ENCODE assay signal across 22 mouse cellular contexts in the genomic region with DNA sequence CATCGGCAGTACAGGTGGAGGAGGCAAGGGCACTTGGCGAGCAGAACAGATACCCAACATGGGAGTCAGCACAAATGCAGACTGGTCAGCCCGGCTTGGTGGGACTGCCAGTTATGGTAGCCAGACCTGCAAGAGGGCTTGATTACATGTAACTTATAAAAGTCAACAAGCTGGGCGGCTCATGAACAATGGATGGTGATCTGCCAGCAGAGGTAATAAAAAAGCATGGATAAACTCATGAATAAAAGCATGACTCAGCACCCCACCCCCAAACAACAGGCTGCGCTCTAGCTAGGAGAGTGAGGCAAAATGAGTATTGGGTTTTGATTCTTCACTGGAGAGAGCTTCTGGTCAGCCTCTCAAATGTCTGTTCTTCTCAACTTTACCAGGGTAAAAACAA. TPM values are rescaled to one million over a fixed set of nuclear protein-coding genes. Genes with fewer than 3 reads are reported as not detected.
DNase-seq lines count a peak whose midpoint lies in the region; ATAC-seq and TF ChIP-seq lines count a peak whose summit lies in the region.
"Had no signal": no experiment of that assay in that cellular context is flagged by ENCODE, and none has a peak within 500 bp of the region (broad histone marks: within the 10 kb centered on the region; RNA-seq: fewer than 3 reads in every experiment).

No protein-coding gene starts in this region.

- H3K4me3 ChIP-seq in heart, embryonic 13.5 days: no peak overlapping the region
- no peak overlapping the region for H3K4me3 ChIP-seq in heart, embryonic 10.5 days
- H3K4me3 ChIP-seq in liver, embryonic 12.5 days: no peak overlapping the region
- H3K4me3 ChIP-seq in liver, embryonic 11.5 days (ENCODE audit: low read depth, low read length): no peak overlapping the region
- no peak overlapping the region for H3K4me3 ChIP-seq in ES-E14 (ENCODE audit: insufficient read depth in 1 of 2, low read depth in 1 of 2, low read length in 2 of 2, poor library complexity in 1 of 2, severe bottlenecking in 1 of 2)
- no peak overlapping the region for H3K4me3 ChIP-seq in myocyte
- H3K4me3 ChIP-seq: heart, adult 2 months; liver, embryonic 13.5 days; megakaryocyte, embryonic 14.5 days; neural tube, embryonic 15.5 days had no signal

- TF ChIP-seq POLR2A in myocyte (IDR thresholded peaks at IDR 0.05; ENCODE audit: insufficient read length, low read depth): no peak

- H3K27me3 ChIP-seq in heart, embryonic 13.5 days (replicated peaks): no peaks in the 10 kb centered on the region
- H3K27me3 ChIP-seq in heart, embryonic 10.5 days (ENCODE audit: insufficient read depth, poor library complexity, severe bottlenecking): no peaks in the 10 kb centered on the region
- no peaks in the 10 kb centered on the region for H3K27me3 ChIP-seq in liver, embryonic 12.5 days (replicated peaks)
- H3K27me3 ChIP-seq in liver, embryonic 11.5 days (replicated peaks; ENCODE audit: control insufficient read depth, insufficient read depth, low read length): no peaks in the 10 kb centered on the region
- no peaks in the 10 kb centered on the region for H3K27me3 ChIP-seq in myocyte (ENCODE audit: control insufficient read depth, insufficient read depth, insufficient read length)
- H3K27me3 ChIP-seq: liver, embryonic 13.5 days; neural tube, embryonic 15.5 days; Patski had no signal

- H3K4me1 ChIP-seq in heart, embryonic 13.5 days: peaks cover 73% of the 10 kb centered on the region
- peaks cover 55% of the 10 kb centered on the region for H3K4me1 ChIP-seq in heart, embryonic 10.5 days
- peaks cover 76% of the 10 kb centered on the region for H3K4me1 ChIP-seq in liver, embryonic 12.5 days
- H3K4me1 ChIP-seq in liver, embryonic 11.5 days (replicated peaks; ENCODE audit: control insufficient read depth, insufficient read depth, low read length): peaks cover 23% of the 10 kb centered on the region
- H3K4me1 ChIP-seq in ES-E14 (ENCODE audit: control insufficient read depth in 2 of 2, insufficient read depth in 2 of 2, low read length in 2 of 2, poor library complexity in 1 of 2): peaks cover 10 to 15% of the 10 kb centered on the region in 2 experiments

- no peak for DNase-seq in heart, embryonic 10.5 days (ENCODE audit: low spot score)
- DNase-seq in liver, embryonic 11.5 days (ENCODE audit: low spot score): no peak
- no peak for DNase-seq in ES-E14 (ENCODE audit: low read depth, low spot score)
- DNase-seq in right cerebral cortex, adult 2 months (ENCODE audit: low spot score in 2 of 2): no peak
- DNase-seq in left cerebral cortex, postnatal 36 days (ENCODE audit: low spot score in 2 of 2): no peak
- DNase-seq: B cell, adult 2 months; cerebellum, adult 18-20 months; gastrocnemius, postnatal 10 days; heart, adult 2 months; heart, postnatal 36 days; kidney, adult 8-10 months; liver, embryonic 13.5 days; midbrain, embryonic 14.5 days; right cerebral cortex, postnatal 14 days; thymus, postnatal 14 days had no signal

- in situ Hi-C loops in ES-E14 (cut with MboI; ENCODE audit: low sequenced_read_pairs in 2 of 2, unreplicated experiment in 2 of 2): no loop called here

- H3K9me3 ChIP-seq in heart, embryonic 13.5 days: no peaks in the 10 kb centered on the region
- no peaks in the 10 kb centered on the region for H3K9me3 ChIP-seq in heart, embryonic 10.5 days
- no peaks in the 10 kb centered on the region for H3K9me3 ChIP-seq in liver, embryonic 12.5 days (replicated peaks)
- no peaks in the 10 kb centered on the region for H3K9me3 ChIP-seq in liver, embryonic 11.5 days (ENCODE audit: control insufficient read depth, low read length)
- no peaks in the 10 kb centered on the region for H3K9me3 ChIP-seq in ES-E14 (ENCODE audit: control insufficient read depth, insufficient read depth, low read depth, low read length)
- H3K9me3 ChIP-seq: liver, embryonic 13.5 days; megakaryocyte, embryonic 14.5 days; neural tube, embryonic 15.5 days had no signal

- H3K4me2 ChIP-seq in heart, embryonic 13.5 days: no peak overlapping the region
- no peak overlapping the region for H3K4me2 ChIP-seq in liver, embryonic 12.5 days
- H3K4me2 ChIP-seq in liver, embryonic 11.5 days: no peak overlapping the region
- H3K4me2 ChIP-seq in myocyte (ENCODE audit: low read depth): peak overlapping the region; percentile 42
- H3K4me2 ChIP-seq: liver, embryonic 13.5 days; neural tube, embryonic 15.5 days had no signal

- H3K79me2 ChIP-seq in myocyte (ENCODE audit: control insufficient read depth, insufficient read depth): peaks cover 18% of the 10 kb centered on the region

- H3K9ac ChIP-seq in heart, embryonic 13.5 days: 0 out of 2 replicates have a peak overlapping the region, but pooled peaks have one; percentile 0
- H3K9ac ChIP-seq in liver, embryonic 12.5 days: 0 out of 2 replicates have a peak overlapping the region, but pooled peaks have one; percentile 18
- no peak overlapping the region for H3K9ac ChIP-seq in liver, embryonic 11.5 days (ENCODE audit: low read depth, low read length)
- H3K9ac ChIP-seq in ES-E14 (ENCODE audit: insufficient read depth, low read depth, low read length, poor library complexity, severe bottlenecking): no peak overlapping the region
- H3K9ac ChIP-seq: liver, embryonic 13.5 days; neural tube, embryonic 15.5 days had no signal

- H3ac ChIP-seq in myocyte (ENCODE audit: control insufficient read depth, insufficient read length): no peak overlapping the region

- intact Hi-C loops in left cerebral cortex, postnatal 36 days (cut with DNase I): no loop called here

- no peak for ATAC-seq in heart, embryonic 13.5 days (ENCODE audit: extremely low read depth, insufficient number of reproducible peaks, low FRiP score, low TSS enrichment)
- ATAC-seq in liver, embryonic 12.5 days: no peak
- no peak for ATAC-seq in liver, embryonic 11.5 days (replicated peaks; ENCODE audit: low FRiP score)
- ATAC-seq: hindbrain, embryonic 16.5 days; Patski had no signal

- WGBS in heart, embryonic 13.5 days: 78% methylated on average over 5 of the region's 5 CpGs
- whole genome bisulfite sequencing in heart, embryonic 10.5 days: 83% methylated on average over 5 of the region's 5 CpGs
- WGBS in liver, embryonic 12.5 days (ENCODE audit: insufficient replicate concordance): 80% methylated on average over 5 of the region's 5 CpGs
- 88% methylated on average over 5 of the region's 5 CpGs for WGBS in liver, embryonic 11.5 days

- peaks cover 38% of the 10 kb centered on the region for H3K36me3 ChIP-seq in heart, embryonic 13.5 days
- H3K36me3 ChIP-seq in heart, embryonic 10.5 days: peaks cover 29% of the 10 kb centered on the region
- peaks cover 62% of the 10 kb centered on the region for H3K36me3 ChIP-seq in liver, embryonic 12.5 days
- H3K36me3 ChIP-seq in liver, embryonic 11.5 days (ENCODE audit: control insufficient read depth, insufficient read depth, low read length): peaks cover 7% of the 10 kb centered on the region; the same call in 1 of the 2 replicates
- H3K36me3 ChIP-seq in ES-E14 (ENCODE audit: control insufficient read depth, insufficient read depth, low read length, poor library complexity, severe bottlenecking) (peaks cover 7% of the 10 kb centered on the region; the same call in 1 of the 2 replicates), myocyte (ENCODE audit: control insufficient read depth, insufficient read depth) (no peaks in the 10 kb centered on the region)
- H3K36me3 ChIP-seq: neural tube, embryonic 15.5 days had no signal

- H3K27ac ChIP-seq in heart, embryonic 13.5 days (replicated peaks): no peak overlapping the region
- no peak overlapping the region for H3K27ac ChIP-seq in heart, embryonic 10.5 days
- no peak overlapping the region for H3K27ac ChIP-seq in liver, embryonic 12.5 days
- no peak overlapping the region for H3K27ac ChIP-seq in liver, embryonic 11.5 days (ENCODE audit: low read depth, low read length)
- H3K27ac ChIP-seq in ES-E14 (ENCODE audit: insufficient read depth, low read depth, low read length, poor library complexity, severe bottlenecking): no peak overlapping the region
- H3K27ac ChIP-seq: heart, adult 2 months; liver, embryonic 13.5 days; neural tube, embryonic 15.5 days had no signal

TF ChIP-seq in ES-E14, 5 proteins besides CTCF, POLR2A, EP300 and RAD21:
- TF ChIP-seq ZC3H11A (IDR thresholded peaks at IDR 0.05; ENCODE audit: borderline replicate concordance, low read depth, low read length) (no peak), MAFK (IDR thresholded peaks at IDR 0.05; ENCODE audit: insufficient read depth, low read depth, low read length) (peak; percentile 72)

TF ChIP-seq in myocyte, 11 proteins besides CTCF, POLR2A, EP300 and RAD21:
- TF ChIP-seq SRF (IDR thresholded peaks at IDR 0.05; ENCODE audit: control insufficient read depth, insufficient read length, low read depth): no peak
- no peak for TF ChIP-seq MYOD1 (IDR thresholded peaks at IDR 0.05; ENCODE audit: control insufficient read depth in 1 of 3, insufficient read length in 2 of 3, low read depth in 2 of 3)
- no peak for TF ChIP-seq MAX (IDR thresholded peaks at IDR 0.05; ENCODE audit: low read depth)
- no peak for TF ChIP-seq REST (IDR thresholded peaks at IDR 0.05; ENCODE audit: insufficient read depth, insufficient read length)
- TF ChIP-seq TCF3 (IDR thresholded peaks at IDR 0.05; ENCODE audit: insufficient read length, low read depth): no peak
- TF ChIP-seq E2F4 (IDR thresholded peaks at IDR 0.05; ENCODE audit: insufficient read depth): no peak
- TF ChIP-seq POLR2AphosphoS2 (IDR thresholded peaks at IDR 0.05; ENCODE audit: insufficient read length, low read depth): no peak
- TF ChIP-seq CEBPB (IDR thresholded peaks at IDR 0.05; ENCODE audit: insufficient read depth, poor library complexity, severe bottlenecking): no peak
- no peak for TF ChIP-seq MYOG (IDR thresholded peaks at IDR 0.05; ENCODE audit: control insufficient read depth in 1 of 3, insufficient read depth in 1 of 3, insufficient read length in 2 of 3, low read depth in 2 of 3)
- TF ChIP-seq TCF12 (IDR thresholded peaks at IDR 0.05; ENCODE audit: insufficient read depth, poor library complexity, severe bottlenecking): no peak
- no peak for TF ChIP-seq USF1 (IDR thresholded peaks at IDR 0.05; ENCODE audit: low read depth)

RNA-seq across cellular contexts. Expression of gene Gab1, which starts 16.9 kb away (rescaled TPM):
- polyA plus RNA-seq in heart, embryonic 13.5 days (2015; fragmentation: Nextera tagmentation; extraction: Ambion mirVana): 26.6 and 28.8 TPM in 2 replicates
- polyA plus RNA-seq in heart, embryonic 10.5 days (2016; fragmentation: Nextera tagmentation; extraction: Ambion mirVana): 24.8 and 37.6 TPM in 2 replicates
- 13.1 and 14.6 TPM in 2 replicates for polyA plus RNA-seq in liver, embryonic 12.5 days (2016; fragmentation: Nextera tagmentation; extraction: Ambion mirVana)
- 19.5 and 20.6 TPM in 2 replicates for polyA plus RNA-seq in liver, embryonic 11.5 days (2014; fragmentation: Nextera tagmentation; extraction: Ambion mirVana)
- 55.1 and 70.9 TPM in 2 replicates for total RNA-seq in ES-E14 (2012; rRNA removed)
- polyA plus RNA-seq in myocyte (2012; fragmentation: generic; extraction: Trizol): 3.4 TPM
- 10 to 100 TPM; 14.6 to 15.4 TPM for total RNA-seq in left cerebral cortex, postnatal 36 days (2021)

Comparison
In these comparisons a context has a peak if more than half of its experiments do, and no peak if none do; other contexts are left out.
1. H3K9ac ChIP-seq: peak in heart, embryonic 13.5 days (single experiment) and liver, embryonic 12.5 days (single experiment); none in liver, embryonic 11.5 days (single experiment) and ES-E14 (single experiment).